Mouse (Mus musculus) hindbrain, embryonic 15.5 days (tissue): ENCODE data around the gene Aamp. TPM values are rescaled to one million over a fixed set of nuclear protein-coding genes. Genes with fewer than 3 reads are reported as not detected.
"Not testable (repeated sequence)": the region's sequence is repeated elsewhere in the genome, so short reads cannot be mapped to it uniquely, and the experiment has no call there.

Experiments
- ATAC-seq: fragments of 200-750 bp; cut with Nextera tagmentation; 2 replicates; pipeline ENCODE4 v1.8.0; 2017; ENCODE audit warnings: low read depth, moderate number of reproducible peaks, moderate TSS enrichment; ENCODE audit not compliant: low FRiP score
- H3K27ac ChIP-seq: fragments of 300-500 bp; sonication (generic); replicated peaks from 2 replicates; pipeline ENCODE4 v1.5.1; 2015; ENCODE audit warnings: mild to moderate bottlenecking, inconsistent platforms
- H3K27me3 ChIP-seq: fragments of 300-500 bp; sonication (generic); 2 replicates; pipeline ENCODE4 v1.6.1; 2015; ENCODE audit warnings: control low read depth, inconsistent platforms
- H3K36me3 ChIP-seq: fragments of 300-500 bp; sonication (generic); 2 replicates; pipeline ENCODE4 v1.6.1; 2015; ENCODE audit warnings: control low read depth, inconsistent platforms
- H3K4me1 ChIP-seq: fragments of 300-500 bp; sonication (generic); replicated peaks from 2 replicates; pipeline ENCODE4 v1.6.1; 2015; ENCODE audit warnings: control low read depth, inconsistent platforms
- H3K4me2 ChIP-seq: fragments of 300-500 bp; sonication (generic); 2 replicates; pipeline ENCODE4 v1.6.1; 2015; ENCODE audit warnings: moderate library complexity, mild to moderate bottlenecking, inconsistent platforms
- H3K4me3 ChIP-seq: fragments of 300-500 bp; sonication (generic); 2 replicates; pipeline ENCODE4 v1.5.1; 2015; ENCODE audit warnings: mild to moderate bottlenecking, inconsistent platforms
- H3K9ac ChIP-seq: fragments of 300-500 bp; sonication (generic); 2 replicates; pipeline ENCODE4 v1.6.1; 2015; ENCODE audit warnings: inconsistent platforms
- H3K9me3 ChIP-seq: fragments of 300-500 bp; sonication (generic); 2 replicates; pipeline ENCODE4 v1.6.1; 2016; ENCODE audit warnings: control low read depth, inconsistent platforms
- WGBS: fragments of 180-500 bp; shearing (Covaris S2); methylation state at CpG from one replicate; pipeline ENCODE4 v1.1.7; 2015; 5-methylcytosine and 5-hydroxymethylcytosine counted together
- polyA plus RNA-seq: library from polyadenylated mRNA; unstranded; fragments of >200 nt; fragmentation: Nextera tagmentation; extraction: Ambion mirVana; gene quantifications from 2 replicates; pipeline ENCODE4 v1.2.1, GENCODE M21; 2015

Gene Aamp
- polyA plus RNA-seq: 212 and 217 TPM in 2 replicates

GRCm38 (mm10) chr1:74284543-74285160 lies at the start of gene Aamp, which contains the start of gene Pnkd:
Gene Aamp, minus strand, starts transcription at chr1:74284738.
Gene Pnkd, plus strand, starts transcription at chr1:74284930.
- under 1% methylated on average over 56 of the region's 56 CpGs for WGBS

GRCm38 (mm10) chr1:74332930-74333329 lies 48.4 kb upstream of the Aamp start:
- Histone ChIP-seq H3K27me3 (no peaks in the 10 kb centered on the region), H3K4me1 (peaks cover 29% of the 10 kb centered on the region), H3K4me2 (peak overlapping the region; percentile 78), H3K9ac (peak overlapping the region; percentile 42), H3K27ac (peak overlapping the region; percentile 70), H3K36me3 (no peaks in the 10 kb centered on the region), H3K9me3 (no peaks in the 10 kb centered on the region), H3K4me3 (peak overlapping the region; percentile 44)
- 1% methylated on average over 9 of the region's 9 CpGs for WGBS
- ATAC-seq: 0 out of 2 replicates have a peak, but pooled peaks have one; percentile 6

More at GRCm38 (mm10) chr1:74284543-74285160, at the start of gene Aamp, which contains the start of gene Pnkd:
- Histone ChIP-seq H3K4me2 (peak within 1 kb of the TSS; percentile 87), H3K36me3 (peaks cover 25% of the 10 kb centered on the region), H3K27ac (peak within 1 kb of the TSS; percentile 83), H3K4me3 (peak within 1 kb of the TSS; percentile 86), H3K27me3 (no peaks in the 10 kb centered on the region), H3K9ac (peak within 1 kb of the TSS; percentile 81), H3K4me1 (peaks cover 38% of the 10 kb centered on the region), H3K9me3 (no peaks in the 10 kb centered on the region)
- ATAC-seq: peak; percentile 97

GRCm38 (mm10) chr1:74332241-74332763 lies 47.8 kb upstream of the Aamp start:
- H3K9me3 ChIP-seq: no peaks in the 10 kb centered on the region
- peak overlapping the region; percentile 70 for H3K27ac ChIP-seq
- H3K36me3 ChIP-seq: no peaks in the 10 kb centered on the region
- under 1% methylated on average over 35 of the region's 36 CpGs for WGBS
- peak overlapping the region; percentile 42 for H3K9ac ChIP-seq
- H3K4me2 ChIP-seq: peak overlapping the region; percentile 78
- no peaks in the 10 kb centered on the region for H3K27me3 ChIP-seq
- peak overlapping the region; percentile 44 for H3K4me3 ChIP-seq
- peaks cover 29% of the 10 kb centered on the region for H3K4me1 ChIP-seq
- ATAC-seq: peak; percentile 97

- Histone ChIP-seq H3K36me3 (no peaks in the 10 kb centered on the region), H3K4me3 (no peak overlapping the region), H3K9ac (no peak overlapping the region), H3K4me2 (no peak overlapping the region), H3K27me3 (no peaks in the 10 kb centered on the region), H3K27ac (peak overlapping the region; percentile 70; the same call in 1 of the 2 replicates), H3K9me3 (no peaks in the 10 kb centered on the region), H3K4me1 (peaks cover 29% of the 10 kb centered on the region)
- ATAC-seq: no peak
- 77% methylated on average over 4 of the region's 4 CpGs for WGBS
Measured at GRCm38 (mm10) chr1:74331046-74331681, 46.6 kb upstream of the Aamp start.

GRCm38 (mm10) chr1:74329899-74330431 lies 45.4 kb upstream of the Aamp start:
- 77% methylated on average over 7 of the region's 7 CpGs for WGBS
- no peak for ATAC-seq

GRCm38 (mm10) chr1:74326916-74327315 lies 42.4 kb upstream of the Aamp start:
- not testable (repeated sequence) for H3K27ac ChIP-seq, ATAC-seq, H3K27me3 ChIP-seq, H3K4me2 ChIP-seq, H3K36me3 ChIP-seq, H3K9ac ChIP-seq, H3K4me3 ChIP-seq, H3K9me3 ChIP-seq
- H3K4me1 ChIP-seq: peaks cover 14% of the 10 kb centered on the region; the same call in 1 of the 2 replicates
- WGBS: 76% methylated on average over 2 of the region's 2 CpGs

More at GRCm38 (mm10) chr1:74329899-74330431, 45.4 kb upstream of the Aamp start:
- Histone ChIP-seq H3K27ac (0 out of 2 replicates have a peak overlapping the region, but pooled peaks have one; percentile 12), H3K36me3 (no peaks in the 10 kb centered on the region), H3K4me1 (peaks cover 29% of the 10 kb centered on the region), H3K4me2 (no peak overlapping the region), H3K9me3 (no peaks in the 10 kb centered on the region), H3K4me3 (no peak overlapping the region), H3K9ac (no peak overlapping the region), H3K27me3 (no peaks in the 10 kb centered on the region)

GRCm38 (mm10) chr1:74321396-74321795 lies 36.9 kb upstream of the Aamp start:
- H3K4me1 ChIP-seq: no peaks in the 10 kb centered on the region
- H3K27ac ChIP-seq: no peak overlapping the region
- no peak overlapping the region for H3K4me3 ChIP-seq
- no peak for ATAC-seq
- H3K36me3 ChIP-seq: no peaks in the 10 kb centered on the region
- 84% methylated on average over 3 of the region's 3 CpGs for WGBS
- H3K4me2 ChIP-seq: no peak overlapping the region
- no peak overlapping the region for H3K9ac ChIP-seq
- no peaks in the 10 kb centered on the region for H3K9me3 ChIP-seq
- no peaks in the 10 kb centered on the region for H3K27me3 ChIP-seq

GRCm38 (mm10) chr1:74318711-74319110 lies 34.2 kb upstream of the Aamp start:
- Histone ChIP-seq H3K27me3 (no peaks in the 10 kb centered on the region), H3K9me3 (no peaks in the 10 kb centered on the region), H3K4me3 (no peak overlapping the region), H3K9ac (no peak overlapping the region), H3K4me2 (no peak overlapping the region), H3K27ac (no peak overlapping the region), H3K36me3 (no peaks in the 10 kb centered on the region), H3K4me1 (no peaks in the 10 kb centered on the region)
- no peak for ATAC-seq
- WGBS: 87% methylated on average over 3 of the region's 3 CpGs

GRCm38 (mm10) chr1:74316114-74316827 lies 31.7 kb upstream of the Aamp start:
- Histone ChIP-seq H3K4me2 (no peak overlapping the region), H3K27me3 (no peaks in the 10 kb centered on the region), H3K9ac (no peak overlapping the region), H3K4me3 (no peak overlapping the region), H3K9me3 (no peaks in the 10 kb centered on the region), H3K36me3 (no peaks in the 10 kb centered on the region), H3K27ac (no peak overlapping the region), H3K4me1 (no peaks in the 10 kb centered on the region)
- WGBS: 83% methylated on average over 4 of the region's 4 CpGs
- ATAC-seq: no peak

- no peaks in the 10 kb centered on the region for H3K36me3 ChIP-seq
- H3K4me3 ChIP-seq: no peak overlapping the region
- no peaks in the 10 kb centered on the region for H3K4me1 ChIP-seq
- WGBS: 93% methylated on average over 3 of the region's 3 CpGs
- H3K9me3 ChIP-seq: no peaks in the 10 kb centered on the region
- no peak overlapping the region for H3K27ac ChIP-seq
- no peak overlapping the region for H3K9ac ChIP-seq
- H3K4me2 ChIP-seq: no peak overlapping the region
- no peak for ATAC-seq
- H3K27me3 ChIP-seq: no peaks in the 10 kb centered on the region
Measured at GRCm38 (mm10) chr1:74314796-74315195, 30.3 kb upstream of the Aamp start.

GRCm38 (mm10) chr1:74313049-74313692 lies 28.6 kb upstream of the Aamp start:
- no peaks in the 10 kb centered on the region for H3K4me1 ChIP-seq
- ATAC-seq: peak; percentile 62; the same call in 1 of the 2 replicates
- 7% methylated on average over 3 of the region's 3 CpGs for WGBS

More at GRCm38 (mm10) chr1:74313049-74313692, 28.6 kb upstream of the Aamp start:
- no peaks in the 10 kb centered on the region for H3K27me3 ChIP-seq
- H3K27ac ChIP-seq: no peak overlapping the region
- no peak overlapping the region for H3K4me2 ChIP-seq
- H3K9me3 ChIP-seq: no peaks in the 10 kb centered on the region
- no peak overlapping the region for H3K4me3 ChIP-seq
- H3K9ac ChIP-seq: no peak overlapping the region
- H3K36me3 ChIP-seq: no peaks in the 10 kb centered on the region
